Mouse (Mus musculus): ENCODE results near the gene Map2k5.

- TF ChIP-seq CTCF (IDR thresholded peaks at IDR 0.05; ENCODE audit: insufficient read depth, low read depth, low read length) = no peak
- peak; percentile 88 for TF ChIP-seq POLR2A (IDR thresholded peaks at IDR 0.05; ENCODE audit: insufficient read depth, low read depth, low read length)
Observed at GRCm38 (mm10) chr9:63132673-63133601, 244.8 kb downstream of the Map2k5 start.

All from olfactory bulb, adult 2 months (tissue).